Mouse (Mus musculus): ENCODE results near the gene Apbb2.

- no peak for TF ChIP-seq EP300 (IDR thresholded peaks at IDR 0.05; ENCODE audit: insufficient read depth, low read depth, low read length)
- TF ChIP-seq POLR2A (IDR thresholded peaks at IDR 0.05; ENCODE audit: insufficient read depth, low read depth, low read length): no peak
Observed at GRCm38 (mm10) chr5:66345140-66345539, 273.4 kb downstream of the Apbb2 start.
